Mouse (Mus musculus): ENCODE results near the gene Slc24a4. TPM values are rescaled to one million over a fixed set of nuclear protein-coding genes. Genes with fewer than 3 reads are reported as not detected.

Slc24a4 gene
- total and polyA plus RNA-seq, 3 experiments = 0.50 to 1.3 (median 0.98) TPM

GRCm38 (mm10) chr12:102127601-102128000 is 932 bp upstream of the Slc24a4 start:
- Histone ChIP-seq H3K36me3 (ENCODE audit: control insufficient read depth, insufficient read depth, low read length) (no peaks in the 10 kb centered on the region), H3K27me3 (ENCODE audit: control insufficient read depth, insufficient read depth, low read length) (peaks cover 7% of the 10 kb centered on the region), H3K27ac (no peak overlapping the region), H3K79me2 (replicated peaks; ENCODE audit: control insufficient read depth, insufficient read depth, low read length) (no peaks in the 10 kb centered on the region), H3K4me1 (ENCODE audit: control insufficient read depth, insufficient read depth, low read length) (no peaks in the 10 kb centered on the region; the same call in 1 of the 2 replicates), H3K4me3 (no peak overlapping the region), H3K9ac (ENCODE audit: low read depth, low read length) (no peak overlapping the region)
- intact Hi-C loops (cut with DNase I) = loop anchor here (5.0 kb wide), 3 partner anchors 125 to 260 kb away; no protein-coding TSS in a partner anchor
- DNase-seq = no peak
- WGBS = 30% methylated on average over 7 of the region's 7 CpGs
- TF ChIP-seq EP300 (IDR thresholded peaks at IDR 0.05; ENCODE audit: insufficient read depth, low read depth, low read length) (no peak), CTCF (IDR thresholded peaks at IDR 0.05) (no peak), POLR2A (IDR thresholded peaks at IDR 0.05; ENCODE audit: insufficient read depth, low read depth, low read length) (no peak)

- H3K36me3 ChIP-seq (ENCODE audit: control insufficient read depth, insufficient read depth, low read length) = no peaks in the 10 kb centered on the region
- TF ChIP-seq EP300 (IDR thresholded peaks at IDR 0.05; ENCODE audit: insufficient read depth, low read depth, low read length) (no peak), POLR2A (IDR thresholded peaks at IDR 0.05; ENCODE audit: insufficient read depth, low read depth, low read length) (no peak), CTCF (IDR thresholded peaks at IDR 0.05) (peak; percentile 59)
- peak; percentile 55 to 65 for DNase-seq
- intact Hi-C loops (cut with DNase I) = loop anchor here (5.0 kb wide), 3 partner anchors 127 to 258 kb away; no protein-coding TSS in a partner anchor
- no peak overlapping the region; the same call in 1 of the 2 replicates for H3K9ac ChIP-seq (ENCODE audit: low read depth, low read length)
- H3K79me2 ChIP-seq (replicated peaks; ENCODE audit: control insufficient read depth, insufficient read depth, low read length) = no peaks in the 10 kb centered on the region
- peaks cover 7% of the 10 kb centered on the region for H3K27me3 ChIP-seq (ENCODE audit: control insufficient read depth, insufficient read depth, low read length)
- WGBS = 1% methylated on average over 73 of the region's 73 CpGs
- no peak overlapping the region for H3K27ac ChIP-seq
- H3K4me3 ChIP-seq = peak overlapping the region; percentile 42
- H3K4me1 ChIP-seq (ENCODE audit: control insufficient read depth, insufficient read depth, low read length) = no peaks in the 10 kb centered on the region; the same call in 1 of the 2 replicates
These were observed 416 bp downstream of the Slc24a4 start for GRCm38 (mm10) chr12:102128791-102129507.

- no peaks in the 10 kb centered on the region for H3K79me2 ChIP-seq (replicated peaks; ENCODE audit: control insufficient read depth, insufficient read depth, low read length)
- no peaks in the 10 kb centered on the region for H3K36me3 ChIP-seq (ENCODE audit: control insufficient read depth, insufficient read depth, low read length)
- intact Hi-C loops (cut with DNase I) = loop anchor here (5.0 kb wide), 3 partner anchors 127 to 258 kb away; no protein-coding TSS in a partner anchor
- peaks cover 7% of the 10 kb centered on the region for H3K27me3 ChIP-seq (ENCODE audit: control insufficient read depth, insufficient read depth, low read length)
- TF ChIP-seq CTCF (IDR thresholded peaks at IDR 0.05) (no peak), POLR2A (IDR thresholded peaks at IDR 0.05; ENCODE audit: insufficient read depth, low read depth, low read length) (no peak), EP300 (IDR thresholded peaks at IDR 0.05; ENCODE audit: insufficient read depth, low read depth, low read length) (no peak)
- H3K9ac ChIP-seq (ENCODE audit: low read depth, low read length) = no peak overlapping the region
- DNase-seq = no peak
- H3K4me1 ChIP-seq (ENCODE audit: control insufficient read depth, insufficient read depth, low read length) = no peaks in the 10 kb centered on the region; the same call in 1 of the 2 replicates
- H3K27ac ChIP-seq = no peak overlapping the region
- peak overlapping the region; percentile 42 for H3K4me3 ChIP-seq
- WGBS = 3% methylated on average over 14 of the region's 14 CpGs
These were observed 1.0 kb downstream of the Slc24a4 start for GRCm38 (mm10) chr12:102129508-102130030.

GRCm38 (mm10) chr12:102139710-102140109 is 11.2 kb downstream of the Slc24a4 start:
- Histone ChIP-seq H3K79me2 (replicated peaks; ENCODE audit: control insufficient read depth, insufficient read depth, low read length) (no peaks in the 10 kb centered on the region), H3K4me1 (ENCODE audit: control insufficient read depth, insufficient read depth, low read length) (peaks cover 3% of the 10 kb centered on the region; the same call in 1 of the 2 replicates), H3K27ac (peak overlapping the region; percentile 57), H3K27me3 (ENCODE audit: control insufficient read depth, insufficient read depth, low read length) (no peaks in the 10 kb centered on the region), H3K36me3 (ENCODE audit: control insufficient read depth, insufficient read depth, low read length) (no peaks in the 10 kb centered on the region), H3K4me3 (no peak overlapping the region), H3K9ac (ENCODE audit: low read depth, low read length) (no peak overlapping the region)
- intact Hi-C loops (cut with DNase I) = no loop called here
- DNase-seq = peak; percentile 54 to 56
- WGBS = 47% methylated on average over 10 of the region's 10 CpGs
- no peak for TF ChIP-seq EP300 (IDR thresholded peaks at IDR 0.05; ENCODE audit: insufficient read depth, low read depth, low read length)
- TF ChIP-seq CTCF (IDR thresholded peaks at IDR 0.05) = peak; percentile 49
- TF ChIP-seq POLR2A (IDR thresholded peaks at IDR 0.05; ENCODE audit: insufficient read depth, low read depth, low read length) = no peak

GRCm38 (mm10) chr12:102141330-102141729 is 12.8 kb downstream of the Slc24a4 start:
- TF ChIP-seq POLR2A (IDR thresholded peaks at IDR 0.05; ENCODE audit: insufficient read depth, low read depth, low read length) (no peak), EP300 (IDR thresholded peaks at IDR 0.05; ENCODE audit: insufficient read depth, low read depth, low read length) (no peak), CTCF (IDR thresholded peaks at IDR 0.05) (no peak)
- no peak overlapping the region for H3K4me3 ChIP-seq
- intact Hi-C loops (cut with DNase I) = no loop called here

GRCm38 (mm10) chr12:102147678-102148077 is 19.1 kb downstream of the Slc24a4 start:
- DNase-seq = no peak
- Histone ChIP-seq H3K36me3 (ENCODE audit: control insufficient read depth, insufficient read depth, low read length) (no peaks in the 10 kb centered on the region), H3K4me1 (ENCODE audit: control insufficient read depth, insufficient read depth, low read length) (peaks cover 4% of the 10 kb centered on the region), H3K9ac (ENCODE audit: low read depth, low read length) (no peak overlapping the region), H3K79me2 (replicated peaks; ENCODE audit: control insufficient read depth, insufficient read depth, low read length) (no peaks in the 10 kb centered on the region), H3K27ac (no peak overlapping the region), H3K4me3 (no peak overlapping the region), H3K27me3 (ENCODE audit: control insufficient read depth, insufficient read depth, low read length) (no peaks in the 10 kb centered on the region)
- WGBS = 48% methylated on average over 4 of the region's 4 CpGs
- intact Hi-C loops (cut with DNase I) = no loop called here
- TF ChIP-seq POLR2A (IDR thresholded peaks at IDR 0.05; ENCODE audit: insufficient read depth, low read depth, low read length) (no peak), EP300 (IDR thresholded peaks at IDR 0.05; ENCODE audit: insufficient read depth, low read depth, low read length) (no peak), CTCF (IDR thresholded peaks at IDR 0.05) (no peak)

More at GRCm38 (mm10) chr12:102141330-102141729, 12.8 kb downstream of the Slc24a4 start:
- Histone ChIP-seq H3K27ac (no peak overlapping the region), H3K9ac (ENCODE audit: low read depth, low read length) (no peak overlapping the region), H3K79me2 (replicated peaks; ENCODE audit: control insufficient read depth, insufficient read depth, low read length) (no peaks in the 10 kb centered on the region), H3K27me3 (ENCODE audit: control insufficient read depth, insufficient read depth, low read length) (no peaks in the 10 kb centered on the region), H3K36me3 (ENCODE audit: control insufficient read depth, insufficient read depth, low read length) (no peaks in the 10 kb centered on the region), H3K4me1 (ENCODE audit: control insufficient read depth, insufficient read depth, low read length) (peaks cover 3% of the 10 kb centered on the region; the same call in 1 of the 2 replicates)
- DNase-seq = no peak
- WGBS = 54% methylated on average over 5 of the region's 5 CpGs
